Mouse (Mus musculus): ENCODE results near the gene Abhd11.
"Not testable (repeated sequence)": the region's sequence is repeated elsewhere in the genome, so short reads cannot be mapped to it uniquely, and the experiment has no call there.

Abhd11 gene

DNA sequence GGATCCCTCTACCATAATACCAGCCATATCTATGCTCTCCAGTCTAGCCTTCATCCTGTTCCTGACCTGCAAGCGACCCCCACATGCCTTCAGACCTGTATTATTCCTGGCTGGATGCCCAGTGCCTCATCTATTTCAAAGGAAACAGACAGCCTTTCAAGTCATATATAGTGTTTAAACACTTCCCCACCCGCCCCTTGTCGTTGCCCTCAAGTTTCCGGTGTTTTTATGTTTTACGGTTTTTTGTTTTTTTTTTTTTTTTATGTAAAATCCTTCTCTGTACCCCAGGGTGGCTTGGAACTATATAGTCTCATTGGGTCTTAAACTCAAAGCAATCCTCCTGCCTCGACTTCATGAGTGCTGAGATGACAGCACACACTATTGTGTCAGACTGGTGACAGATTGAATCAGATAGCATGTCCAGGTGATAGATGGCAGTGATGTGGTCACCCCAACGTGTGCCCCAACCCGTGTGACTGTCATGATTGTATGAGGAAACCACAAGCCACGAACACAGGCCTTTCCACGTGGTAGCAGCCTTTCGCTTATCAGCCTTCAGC, 15.8 kb downstream of the Abhd11 start:
- no peak for DNase-seq

DNA sequence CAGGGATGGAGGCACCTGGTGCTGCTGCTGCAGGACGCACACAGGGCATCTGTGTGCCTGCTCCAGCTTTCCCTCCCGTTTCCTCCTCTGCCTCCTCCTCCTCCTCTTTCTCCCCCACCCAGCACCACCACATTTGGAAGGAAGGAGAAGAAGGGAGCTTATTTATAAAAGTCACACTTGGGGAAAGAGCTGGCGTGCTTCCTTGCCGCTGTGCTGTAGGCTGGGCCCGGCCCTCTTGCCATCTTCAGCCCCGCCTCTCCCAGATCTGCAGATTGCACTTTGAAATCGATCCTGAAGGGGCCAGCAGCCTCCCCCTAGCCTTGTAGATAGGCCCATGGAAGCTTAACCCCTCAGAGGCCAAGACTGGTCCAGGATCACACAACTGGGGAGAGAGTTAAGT, 16.9 kb downstream of the Abhd11 start:
- no peak for DNase-seq

DNA sequence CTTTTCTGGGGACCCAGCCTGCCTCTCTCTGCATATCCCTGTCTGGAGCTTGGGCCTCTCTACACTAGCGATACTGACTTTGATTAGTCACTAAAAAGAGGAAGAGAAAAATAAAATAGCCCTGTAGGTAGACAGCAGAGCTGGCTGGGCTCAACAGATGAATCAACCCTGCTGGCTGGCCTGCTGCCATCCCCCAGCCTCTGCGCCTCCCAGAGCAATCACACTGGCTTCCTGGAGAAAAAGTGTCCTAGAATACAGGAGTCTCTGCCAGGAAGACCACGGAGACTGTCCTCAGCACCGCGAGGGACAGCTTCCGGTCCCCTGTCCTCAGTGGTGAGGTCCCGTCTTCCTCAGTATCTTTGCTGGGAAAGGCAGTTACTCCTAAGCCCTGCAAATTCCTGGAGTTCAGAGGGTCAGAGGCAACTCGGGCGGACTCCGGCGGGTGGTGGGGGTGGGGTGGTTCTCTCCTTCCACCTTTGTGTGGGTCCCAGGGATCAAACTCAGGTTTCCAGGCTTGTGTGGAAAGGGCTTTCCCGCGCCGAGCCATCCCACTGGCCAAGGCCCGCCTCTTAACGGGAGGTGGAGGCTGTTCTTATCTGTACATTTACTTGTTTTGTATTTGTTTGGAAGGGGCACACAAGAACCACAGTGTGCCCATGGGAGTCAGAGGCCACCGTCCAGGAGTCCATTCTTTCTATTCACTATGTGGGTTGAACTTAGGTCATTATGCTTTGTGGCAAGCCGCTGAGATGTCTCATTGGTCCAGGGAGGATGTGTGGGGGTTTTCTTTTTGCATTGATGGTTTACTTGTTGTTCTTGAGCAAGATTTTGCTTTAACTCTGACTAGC, 20.3 kb downstream of the Abhd11 start:
- peak; percentile 72 for DNase-seq

DNA sequence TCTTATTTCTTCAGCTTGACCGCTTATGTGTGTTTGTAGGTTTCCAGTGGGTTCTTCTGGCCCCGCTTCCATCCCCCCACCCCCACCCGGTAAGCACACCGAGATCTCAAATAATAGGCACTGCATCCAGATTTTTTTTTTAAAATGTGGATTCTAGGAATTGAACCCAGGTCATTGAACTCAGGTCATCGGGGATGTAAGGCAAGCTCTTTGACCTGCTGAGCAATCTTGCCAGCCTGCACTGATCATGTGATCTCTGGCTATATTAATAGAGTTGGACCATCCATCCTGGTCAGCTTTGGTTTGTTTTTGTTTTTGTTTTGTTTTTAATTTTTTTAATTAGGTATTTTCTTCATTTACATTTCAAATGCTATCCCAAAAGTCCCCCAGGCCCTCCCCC, 23.6 kb downstream of the Abhd11 start:
- DNase-seq = no peak

DNA sequence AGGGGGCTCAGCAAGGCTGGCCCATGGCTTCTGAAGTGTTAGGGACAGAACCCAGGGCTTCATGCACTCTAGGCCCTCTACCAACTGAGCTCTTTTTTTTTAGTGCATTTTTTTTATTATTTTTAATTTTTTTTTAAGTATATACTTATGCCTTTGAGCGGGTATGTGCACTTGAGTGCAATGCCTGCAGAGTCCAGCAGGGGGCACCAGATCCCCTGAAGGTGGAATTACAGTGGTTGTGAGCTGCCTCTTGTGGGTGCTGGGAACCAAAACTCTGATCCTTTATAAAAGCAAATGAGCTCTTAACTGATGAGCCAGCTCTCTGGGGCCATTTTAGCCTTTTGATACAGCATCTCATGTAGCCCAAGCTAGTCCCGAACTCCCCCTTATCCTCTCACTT, 25.6 kb downstream of the Abhd11 start:
- no peak for DNase-seq

DNA sequence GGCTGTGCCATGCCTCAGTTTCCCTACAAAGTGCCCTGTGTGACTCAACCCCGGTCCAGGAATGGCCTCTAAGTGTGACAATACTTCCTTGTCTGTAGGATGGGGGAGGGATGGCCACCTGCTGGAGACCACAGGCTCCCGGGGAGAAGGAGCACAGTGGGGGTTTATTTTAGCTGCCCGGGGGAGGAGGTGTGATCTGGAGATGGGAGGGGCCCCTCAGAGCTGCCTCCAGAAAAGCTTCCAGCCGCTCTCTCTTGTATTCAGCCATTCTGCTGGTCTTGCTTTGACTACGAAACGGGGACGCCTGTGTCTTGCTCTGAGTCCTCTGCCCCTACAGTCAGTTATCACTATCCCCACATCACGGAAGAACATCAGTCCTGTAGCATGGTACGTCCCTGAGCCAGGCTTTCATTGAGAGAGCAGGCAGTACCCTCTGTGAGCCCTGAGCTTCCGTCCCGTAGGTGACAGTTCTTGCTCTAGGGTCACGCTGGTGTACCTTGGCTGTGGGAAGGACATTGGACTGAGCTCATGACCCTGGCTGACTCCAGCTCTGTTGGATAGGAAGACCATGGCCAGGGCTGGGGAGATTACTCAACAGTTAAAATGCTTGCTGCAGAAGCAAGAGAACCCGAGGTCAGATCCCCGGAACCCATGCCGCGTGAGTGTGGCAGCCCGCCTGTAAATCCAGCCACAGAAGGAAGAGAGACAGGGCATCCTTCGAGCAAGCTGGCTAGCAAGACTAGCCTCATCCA, 26.8 kb downstream of the Abhd11 start:
- DNase-seq = no peak

DNA sequence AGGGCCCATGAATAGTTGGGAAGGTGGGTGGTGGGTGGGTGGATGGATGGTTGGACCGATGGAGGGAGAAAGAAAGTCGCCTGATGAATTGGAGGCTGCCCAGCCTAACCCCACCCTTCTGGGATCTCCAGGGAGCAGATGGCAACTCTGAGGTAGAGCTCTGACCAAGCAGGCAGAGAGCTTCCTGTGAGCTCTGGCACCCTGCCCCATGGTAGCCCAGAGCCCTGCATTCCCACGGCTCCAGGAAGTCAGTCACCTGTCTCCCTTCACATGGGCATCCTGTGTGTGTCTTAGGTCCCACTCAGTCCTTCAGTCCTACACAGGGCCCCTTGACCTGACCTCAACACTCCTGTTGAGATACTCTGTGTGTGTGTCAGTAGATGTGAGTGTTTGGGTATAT, 29.0 kb downstream of the Abhd11 start:
- no peak for DNase-seq

DNA sequence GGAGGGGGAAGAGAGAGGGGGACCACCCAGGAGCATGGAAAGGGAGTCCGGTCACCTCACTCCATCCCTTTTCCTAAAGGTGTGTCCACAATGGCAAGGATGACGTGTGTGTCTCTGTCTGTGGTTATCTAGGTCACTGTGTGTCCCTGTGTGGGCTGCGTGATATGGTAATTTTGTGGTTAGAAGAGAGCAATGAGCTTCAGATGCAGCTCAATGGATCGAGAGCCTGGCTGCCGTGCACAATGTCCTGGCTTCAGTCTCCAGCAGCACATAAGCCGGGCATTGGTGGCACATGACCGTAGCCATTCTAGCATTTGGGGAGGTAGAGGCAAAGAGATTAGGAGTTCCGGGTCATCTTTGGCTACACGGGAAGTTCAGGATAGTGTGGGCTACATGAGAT, 30.6 kb downstream of the Abhd11 start:
- DNase-seq = no peak

DNA sequence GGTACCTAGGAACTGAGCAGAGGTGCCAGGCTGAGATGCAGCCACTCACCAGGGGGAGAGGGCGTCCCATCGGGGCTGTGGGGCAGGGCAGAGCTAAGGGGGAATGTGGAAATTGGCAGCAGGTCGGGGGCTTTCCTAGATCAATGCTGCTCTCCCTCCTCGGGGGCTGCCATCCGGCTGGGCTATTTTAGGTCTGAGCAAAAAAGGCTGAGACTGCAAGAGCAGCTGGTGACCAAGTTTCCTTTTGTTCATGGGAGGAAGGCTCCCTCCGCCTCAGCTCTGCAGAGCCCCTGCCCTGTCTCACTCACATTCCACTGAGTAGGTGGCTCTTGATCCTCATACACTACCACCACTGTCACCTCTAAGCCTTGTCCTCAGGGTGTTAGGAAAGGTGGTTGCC, 31.1 kb downstream of the Abhd11 start:
- no peak for DNase-seq

DNA sequence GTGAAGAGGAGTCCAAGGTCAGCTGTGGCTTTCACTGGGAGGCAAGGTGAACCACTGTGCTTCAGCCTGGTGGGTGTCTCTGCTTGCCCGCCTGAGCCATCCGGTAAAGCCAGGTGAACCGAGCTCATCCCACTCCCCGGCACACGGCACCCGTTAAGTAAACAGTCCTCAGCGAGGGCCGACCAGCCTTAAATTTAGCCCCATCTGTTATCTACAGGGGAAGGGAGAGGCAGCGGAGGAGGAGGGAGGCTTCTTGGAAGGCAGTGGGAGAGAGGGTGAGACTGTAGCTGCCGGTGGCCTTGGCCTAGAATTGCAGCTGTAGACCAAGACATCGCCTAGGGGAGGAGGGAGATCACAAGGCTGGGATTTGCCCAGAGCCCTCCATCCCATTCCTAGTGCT, 31.8 kb downstream of the Abhd11 start:
- DNase-seq = no peak

DNA sequence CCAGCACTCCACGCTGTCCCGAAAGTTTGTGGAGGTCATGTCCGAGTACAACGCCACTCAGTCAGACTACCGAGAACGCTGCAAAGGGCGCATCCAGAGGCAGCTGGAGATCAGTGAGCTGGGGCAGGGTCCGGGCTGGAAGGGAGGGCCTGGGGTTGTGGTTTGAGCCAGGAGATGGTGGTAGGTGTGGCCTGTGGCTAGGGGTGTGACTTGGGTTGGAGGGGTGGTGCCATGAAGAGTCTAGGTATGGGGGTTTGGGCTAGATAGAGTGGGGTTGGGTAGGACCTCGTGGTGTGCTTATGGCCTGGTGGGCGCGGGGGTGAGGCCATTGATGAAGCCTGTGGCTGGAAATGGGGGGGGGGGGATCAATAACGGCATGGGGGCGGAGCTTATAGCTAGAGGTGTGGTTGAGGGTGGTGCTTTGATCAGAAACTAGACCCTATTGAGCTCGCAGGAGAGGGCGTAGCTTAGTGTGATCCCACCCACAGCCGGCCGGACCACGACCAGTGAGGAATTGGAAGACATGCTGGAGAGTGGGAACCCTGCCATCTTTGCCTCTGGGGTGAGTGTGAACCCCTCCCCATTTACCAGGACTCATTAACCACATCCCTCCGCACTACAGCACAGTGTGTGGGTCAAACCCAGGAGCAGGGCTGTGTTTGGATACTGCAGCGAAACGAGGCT, 33.3 kb downstream of the Abhd11 start:
- no peak for DNase-seq

DNA sequence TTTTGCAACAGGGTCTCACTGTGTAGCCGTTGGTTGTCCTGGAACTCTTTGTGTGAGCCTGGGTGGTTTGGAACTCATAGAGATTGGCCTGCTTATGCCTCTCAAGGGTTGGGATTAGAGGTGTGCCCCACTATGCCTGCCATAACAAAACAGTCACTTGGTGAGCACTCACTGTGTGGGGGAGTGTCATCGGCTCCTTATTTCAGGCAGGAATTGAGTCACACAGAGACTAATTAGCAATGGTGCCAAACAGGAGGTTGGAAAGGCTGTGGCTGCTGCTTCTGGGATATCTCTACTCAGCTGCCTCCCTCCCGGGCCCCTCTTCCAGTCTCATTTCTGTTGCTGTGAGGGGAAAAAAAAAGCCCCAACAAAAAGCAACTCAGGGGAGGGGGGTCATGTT, 35.6 kb downstream of the Abhd11 start:
- no peak for DNase-seq

DNA sequence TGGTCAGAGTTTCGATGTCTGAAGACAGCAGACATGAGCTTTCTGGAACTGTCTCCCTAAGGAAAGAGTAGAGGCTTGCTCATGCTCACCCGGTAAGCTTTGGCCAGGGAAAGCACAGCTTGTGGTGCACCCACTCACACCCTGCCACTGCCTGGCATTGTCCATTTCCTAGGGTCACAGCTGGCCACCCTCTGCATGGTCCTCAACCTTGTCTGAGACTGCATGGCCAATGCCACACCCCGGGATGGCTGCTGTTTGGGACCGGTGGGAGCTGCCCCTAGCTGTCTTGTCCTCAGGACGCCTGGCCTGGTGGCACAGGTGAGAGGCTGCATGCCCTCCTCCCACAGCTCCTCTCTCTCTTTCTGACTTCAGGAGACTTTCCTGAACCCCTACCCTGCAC, 39.6 kb downstream of the Abhd11 start:
- no peak for DNase-seq

DNA sequence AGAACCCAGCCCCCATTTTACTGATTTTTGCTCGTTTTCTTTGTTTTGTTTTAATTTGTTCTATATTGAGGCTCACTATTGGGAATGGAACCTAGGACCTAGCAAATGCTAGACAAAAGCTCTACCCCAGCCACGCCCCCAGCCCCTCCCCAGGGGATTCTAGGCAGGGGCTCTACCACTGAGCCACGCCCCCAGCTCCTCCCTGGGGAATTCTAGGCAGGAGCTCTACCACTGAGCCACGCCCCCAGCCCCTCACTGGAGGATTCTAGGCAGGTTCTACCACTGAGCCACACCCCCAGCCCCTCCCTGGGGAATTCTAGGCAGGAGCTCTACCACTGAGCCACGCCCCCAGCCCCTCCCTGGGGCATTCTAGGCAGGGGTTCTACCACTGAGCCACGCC, 40.3 kb downstream of the Abhd11 start:
- DNase-seq = not testable (repeated sequence)

DNA sequence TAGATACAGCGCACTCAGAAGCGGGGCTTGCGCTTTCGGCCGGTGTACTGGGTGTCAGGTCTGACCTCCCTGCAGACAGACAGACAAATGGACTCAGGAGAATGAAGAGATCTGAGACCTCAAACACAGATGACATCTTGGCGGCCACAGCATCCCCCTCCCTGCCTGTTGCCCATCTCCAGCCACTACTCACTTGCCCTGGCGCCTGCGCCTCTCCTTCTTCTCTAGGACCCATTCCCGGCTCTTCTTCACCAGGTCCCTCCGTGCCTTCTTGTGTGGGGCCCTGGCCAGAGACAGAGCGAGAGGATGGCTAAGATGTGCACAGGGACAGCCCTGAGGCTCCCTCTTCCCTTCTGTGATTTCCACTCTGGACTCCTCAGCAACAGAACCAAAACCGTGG, 44.4 kb downstream of the Abhd11 start:
- DNase-seq = no peak
